Mouse (Mus musculus) forebrain, postnatal 0 days (tissue): Measurements from ENCODE around the gene Zfp239. TPM values are rescaled to one million over a fixed set of nuclear protein-coding genes. Genes with fewer than 3 reads are reported as not detected.
A peak's percentile ranks its signal among the peaks of the same experiment; 100 is the strongest.

Source experiments
- ATAC-seq: fragments of 200-750 bp; cut with Nextera tagmentation; 2 replicates; pipeline ENCODE4 v1.8.0; 2017; ENCODE audit warnings: mild to moderate bottlenecking, moderate library complexity
- DNase-seq: peaks from one replicate; pipeline ENCODE4 v3.0.0-alpha.2; 2015
- H3K27ac ChIP-seq: fragments of 300-500 bp; sonication (generic); 2 replicates; pipeline ENCODE4 v1.5.1; 2014; ENCODE audit warnings: low read depth, mild to moderate bottlenecking, antibody characterized with exemption, low read length, moderate library complexity, mixed read lengths
- H3K27me3 ChIP-seq: fragments of 300-500 bp; sonication (generic); 2 replicates; pipeline ENCODE4 v1.6.1; 2014; ENCODE audit warnings: mild to moderate bottlenecking, low read length, mixed read lengths; ENCODE audit not compliant: insufficient read depth
- H3K36me3 ChIP-seq: fragments of 300-500 bp; sonication (generic); 2 replicates; pipeline ENCODE4 v1.6.1; 2014; ENCODE audit warnings: mild to moderate bottlenecking, moderate library complexity; ENCODE audit not compliant: insufficient read depth
- H3K4me1 ChIP-seq: fragments of 300-500 bp; sonication (generic); 2 replicates; pipeline ENCODE4 v1.6.1; 2014; ENCODE audit warnings: antibody characterized with exemption; ENCODE audit not compliant: insufficient read depth
- H3K4me2 ChIP-seq: fragments of 300-500 bp; sonication (generic); 2 replicates; pipeline ENCODE4 v1.6.1; 2014; ENCODE audit warnings: low read depth, mild to moderate bottlenecking, moderate library complexity
- H3K4me3 ChIP-seq: fragments of 300-500 bp; sonication (generic); 2 replicates; pipeline ENCODE4 v1.5.1; 2014; ENCODE audit warnings: low read depth, low read length, mixed read lengths
- H3K9ac ChIP-seq: fragments of 300-500 bp; sonication (generic); 2 replicates; pipeline ENCODE4 v1.6.1; 2014; ENCODE audit warnings: mild to moderate bottlenecking
- H3K9me3 ChIP-seq: fragments of 300-500 bp; sonication (generic); 2 replicates; pipeline ENCODE4 v1.6.1; 2016; ENCODE audit warnings: low read length
- CTCF ChIP-seq: sonication (generic); IDR thresholded peaks from 2 replicates; pipeline ENCODE4 v1.5.1; 2016; ENCODE audit warnings: antibody characterized with exemption, control low read depth, low read depth
- WGBS: fragments of 180-500 bp; shearing (Covaris S2); extraction: QIAGEN DNeasy Blood & Tissue Kit; methylation state at CpG from one replicate; pipeline ENCODE4 v1.1.7; 2014; 5-methylcytosine and 5-hydroxymethylcytosine counted together
- polyA plus RNA-seq: library from polyadenylated mRNA; unstranded; fragments of >200 nt; fragmentation: Nextera tagmentation; extraction: Ambion mirVana; gene quantifications from 2 replicates; pipeline ENCODE4 v1.2.1, GENCODE M21; 2015
- total RNA-seq: library from RNA; depleted of rRNA; stranded (reverse); fragments of >200 nt; gene quantifications from 2 replicates; pipeline ENCODE4 v1.2.3, GENCODE M21; 2014; rRNA removed

Gene Zfp239
- total RNA-seq (24.2 and 24.8 TPM in 2 replicates), polyA plus RNA-seq (16.2 and 16.5 TPM in 2 replicates)

DNA sequence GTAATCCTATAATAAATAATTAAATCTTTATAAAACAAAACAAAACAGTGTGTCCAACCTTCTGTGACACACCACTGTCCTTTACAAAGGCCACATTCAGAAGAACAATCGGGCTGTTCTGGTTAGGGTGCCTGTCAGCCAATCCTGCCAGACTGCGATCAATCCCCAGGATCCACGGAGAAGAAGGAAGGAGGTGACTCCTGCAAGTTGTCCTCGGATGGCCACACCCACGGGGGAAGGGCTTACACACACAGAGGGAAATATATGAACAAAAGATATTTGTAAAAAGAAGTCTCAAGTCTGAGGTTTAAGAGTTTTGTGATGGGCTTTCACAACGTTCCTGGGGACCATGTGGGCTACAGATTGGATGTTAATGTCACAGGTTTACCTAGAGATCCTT is at the start of gene Zfp239:
Gene Zfp239 (plus strand): TSS at position 253 of the 400 bp plus-strand sequence.
- DNase-seq (no peak), ATAC-seq (no peak)
- Histone ChIP-seq H3K36me3 (no peaks in the 10 kb centered on the region), H3K4me2 (peak within 1 kb of the TSS; percentile 92), H3K4me1 (peaks cover 8% of the 10 kb centered on the region; the same call in 1 of the 2 replicates), H3K9me3 (no peaks in the 10 kb centered on the region), H3K27me3 (no peaks in the 10 kb centered on the region), H3K9ac (peak within 1 kb of the TSS; percentile 74), H3K27ac (no peak within 1 kb of the TSS), H3K4me3 (peak within 1 kb of the TSS; percentile 56)
- TF ChIP-seq CTCF, result no peak
- WGBS, result 67% methylated on average over 6 of the region's 6 CpGs

GRCm38 (mm10) chr6:117814681-117815080 is 47.2 kb upstream of the Zfp239 start:
- no peaks in the 10 kb centered on the region for H3K36me3 ChIP-seq
- no peak overlapping the region for H3K27ac ChIP-seq
- no peaks in the 10 kb centered on the region for H3K27me3 ChIP-seq
- ATAC-seq, result no peak
- no peak for TF ChIP-seq CTCF
- no peak for DNase-seq
- no peak overlapping the region for H3K4me2 ChIP-seq
- no peaks in the 10 kb centered on the region for H3K4me1 ChIP-seq
- no peak overlapping the region for H3K4me3 ChIP-seq
- H3K9me3 ChIP-seq, result no peaks in the 10 kb centered on the region
- no peak overlapping the region for H3K9ac ChIP-seq

DNA sequence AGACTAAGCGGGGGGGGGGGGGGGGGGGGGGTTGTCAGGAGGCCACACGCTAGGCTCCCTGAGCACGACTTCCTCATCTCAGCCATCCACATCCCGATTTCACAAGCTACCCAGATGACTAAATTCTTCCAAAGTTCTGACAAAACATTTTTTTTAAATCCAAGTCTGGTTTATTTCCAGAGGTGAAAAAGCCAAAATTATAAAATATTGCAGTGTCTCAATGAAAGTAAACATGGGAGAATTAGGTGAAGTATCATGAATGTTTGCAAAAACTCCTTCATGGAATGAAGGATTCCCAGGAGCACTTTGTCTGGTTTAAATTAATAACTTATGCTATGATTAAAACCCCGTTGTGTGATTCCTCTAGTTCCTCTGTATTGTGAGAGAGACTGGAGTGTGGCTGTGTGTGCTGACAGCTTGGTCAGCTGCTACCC is 44.8 kb upstream of the Zfp239 start:
- WGBS, result 73% methylated on average over 5 of the region's 5 CpGs
- H3K4me3 ChIP-seq, result no peak overlapping the region

GRCm38 (mm10) chr6:117820327-117820726 is 41.6 kb upstream of the Zfp239 start:
- Histone ChIP-seq H3K4me3 (no peak overlapping the region), H3K36me3 (no peaks in the 10 kb centered on the region), H3K27me3 (no peaks in the 10 kb centered on the region), H3K9me3 (no peaks in the 10 kb centered on the region), H3K9ac (no peak overlapping the region), H3K4me1 (no peaks in the 10 kb centered on the region), H3K27ac (no peak overlapping the region), H3K4me2 (no peak overlapping the region)
- 75% methylated on average over 14 of the region's 14 CpGs for WGBS
- DNase-seq, result no peak
- TF ChIP-seq CTCF, result no peak
- no peak for ATAC-seq

More for the DNA sequence above, 44.8 kb upstream of the Zfp239 start:
- no peaks in the 10 kb centered on the region for H3K4me1 ChIP-seq
- no peak for ATAC-seq
- no peaks in the 10 kb centered on the region for H3K9me3 ChIP-seq
- TF ChIP-seq CTCF, result no peak
- no peak overlapping the region for H3K9ac ChIP-seq
- H3K27ac ChIP-seq, result no peak overlapping the region
- no peak overlapping the region for H3K4me2 ChIP-seq
- no peaks in the 10 kb centered on the region for H3K27me3 ChIP-seq
- H3K36me3 ChIP-seq, result no peaks in the 10 kb centered on the region
- no peak for DNase-seq

DNA sequence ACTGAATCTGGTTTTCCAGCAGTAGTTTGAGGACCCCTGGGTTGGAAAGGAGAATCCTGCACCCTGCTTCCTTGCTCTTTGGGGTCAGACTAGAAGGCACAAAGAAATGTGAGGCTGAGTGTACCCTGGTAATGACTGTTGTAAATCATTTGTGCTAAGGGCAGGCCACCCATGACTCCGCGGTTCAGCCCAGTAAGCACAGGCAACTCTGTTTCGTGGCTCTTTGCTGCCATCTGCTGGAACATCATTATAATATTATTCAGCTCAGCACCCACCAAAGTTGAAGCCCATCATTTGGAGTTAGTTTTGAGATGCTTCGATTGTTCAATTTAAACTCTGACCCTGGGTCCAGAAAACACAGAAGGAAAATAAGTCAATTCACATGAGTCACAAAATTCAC is 36.5 kb upstream of the Zfp239 start:
- H3K36me3 ChIP-seq, result no peaks in the 10 kb centered on the region
- peak; percentile 81 for ATAC-seq

GRCm38 (mm10) chr6:117828273-117828672 is 33.6 kb upstream of the Zfp239 start:
- TF ChIP-seq CTCF, result peak; percentile 87

More for the DNA sequence above, 36.5 kb upstream of the Zfp239 start:
- Histone ChIP-seq H3K27me3 (no peaks in the 10 kb centered on the region; the same call in 1 of the 2 replicates), H3K9ac (no peak overlapping the region), H3K4me2 (no peak overlapping the region), H3K27ac (no peak overlapping the region), H3K4me1 (no peaks in the 10 kb centered on the region), H3K9me3 (no peaks in the 10 kb centered on the region), H3K4me3 (no peak overlapping the region)
- WGBS, result 19% methylated on average over 4 of the region's 4 CpGs
- peak; percentile 83 for TF ChIP-seq CTCF
- DNase-seq, result peak; percentile 87

DNA sequence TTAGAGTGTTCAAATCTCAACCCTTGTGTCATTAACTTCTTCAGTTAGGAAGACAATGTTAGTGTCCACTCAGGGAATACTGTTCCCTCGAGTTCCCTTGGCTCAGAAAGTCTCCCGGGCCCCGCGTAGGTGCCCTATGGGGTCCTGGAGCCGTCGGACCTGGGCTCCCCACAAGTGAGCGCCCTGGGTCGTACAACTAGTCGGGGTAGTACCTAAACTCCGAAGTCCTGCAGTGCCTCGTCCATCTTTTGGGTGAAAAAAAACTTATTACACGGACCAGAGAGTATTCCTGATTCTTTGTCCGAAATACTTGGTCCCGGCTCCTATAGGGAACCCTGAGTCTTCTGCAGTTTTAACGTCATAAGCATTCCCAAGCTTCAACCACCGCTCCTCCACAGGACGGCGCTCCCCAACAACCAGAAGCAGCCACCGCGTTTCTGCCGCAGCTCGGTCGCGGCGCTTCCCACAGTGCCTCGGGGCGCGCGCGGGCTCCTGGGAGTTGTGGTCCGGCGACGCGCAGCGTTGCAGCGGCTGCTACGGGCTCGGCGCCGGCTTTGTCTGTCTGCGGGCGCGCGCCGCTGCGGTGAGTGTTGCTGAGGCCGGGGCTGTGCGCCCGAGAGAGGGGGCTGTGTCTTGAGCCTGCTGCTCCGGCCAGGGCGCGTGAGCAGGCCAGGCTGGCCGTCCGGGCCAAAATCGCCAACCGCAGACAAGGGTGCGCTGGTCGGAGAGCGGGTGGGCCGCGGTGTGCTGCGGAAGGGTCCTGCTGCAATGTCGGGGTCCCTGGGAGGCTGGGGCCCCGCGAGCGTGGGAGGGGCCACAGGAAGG is 21.0 kb upstream of the Zfp239 start, which contains the start of gene Zfp637:
Gene Zfp637 (plus strand): TSS at position 495 of the 825 bp plus-strand sequence.
- peak within 1 kb of the TSS; percentile 99 for H3K9ac ChIP-seq
- no peaks in the 10 kb centered on the region for H3K9me3 ChIP-seq
- peak within 1 kb of the TSS; percentile 58 for H3K4me2 ChIP-seq
- 1% methylated on average over 66 of the region's 66 CpGs for WGBS
- no peaks in the 10 kb centered on the region for H3K27me3 ChIP-seq
- H3K4me3 ChIP-seq, result peak within 1 kb of the TSS; percentile 92
- DNase-seq, result peak; percentile 97
- peak; percentile 74 for TF ChIP-seq CTCF
- peaks cover 27% of the 10 kb centered on the region for H3K36me3 ChIP-seq
- H3K27ac ChIP-seq, result peak within 1 kb of the TSS; percentile 95
- peak; percentile 99 for ATAC-seq
- peaks cover 9% of the 10 kb centered on the region; the same call in 1 of the 2 replicates for H3K4me1 ChIP-seq

More at GRCm38 (mm10) chr6:117828273-117828672, 33.6 kb upstream of the Zfp239 start:
- Histone ChIP-seq H3K4me1 (no peaks in the 10 kb centered on the region), H3K9me3 (no peaks in the 10 kb centered on the region), H3K27ac (no peak overlapping the region), H3K4me2 (no peak overlapping the region), H3K4me3 (no peak overlapping the region), H3K9ac (no peak overlapping the region), H3K36me3 (no peaks in the 10 kb centered on the region), H3K27me3 (no peaks in the 10 kb centered on the region; the same call in 1 of the 2 replicates)
- WGBS, result 20% methylated on average over 9 of the region's 9 CpGs
- peak; percentile 77 for DNase-seq
- 0 out of 2 replicates have a peak, but pooled peaks have one; percentile 38 for ATAC-seq
